Mouse (Mus musculus) kidney, embryonic 16.5 days (tissue): Measurements from ENCODE around the gene Sik3. TPM values are rescaled to one million over a fixed set of nuclear protein-coding genes. Genes with fewer than 3 reads are reported as not detected.
A peak's percentile ranks its signal among the peaks of the same experiment; 100 is the strongest.

Experiments
- ATAC-seq: fragments of 200-750 bp; cut with Nextera tagmentation; 2 replicates; pipeline ENCODE4 v1.8.0; 2017; ENCODE audit warnings: moderate TSS enrichment; ENCODE audit not compliant: low FRiP score, low TSS enrichment
- H3K27ac ChIP-seq: fragments of 300-500 bp; sonication (generic); 2 replicates; pipeline ENCODE4 v1.5.1; 2014; ENCODE audit warnings: low read length
- H3K27me3 ChIP-seq: fragments of 300-500 bp; sonication (generic); 2 replicates; pipeline ENCODE4 v1.6.1; 2014; ENCODE audit warnings: low read length, control low read depth, mixed read lengths; ENCODE audit not compliant: insufficient read depth
- H3K36me3 ChIP-seq: fragments of 300-500 bp; sonication (generic); 2 replicates; pipeline ENCODE4 v1.6.1; 2014; ENCODE audit warnings: low read length, control low read depth, mixed read lengths; ENCODE audit not compliant: insufficient read depth
- H3K4me1 ChIP-seq: fragments of 300-500 bp; sonication (generic); 2 replicates; pipeline ENCODE4 v1.6.1; 2014; ENCODE audit warnings: low read length, control low read depth, mixed read lengths; ENCODE audit not compliant: insufficient read depth
- H3K4me2 ChIP-seq: fragments of 300-500 bp; sonication (generic); replicated peaks from 2 replicates; pipeline ENCODE4 v1.6.1; 2014; ENCODE audit warnings: low read depth, low read length
- H3K4me3 ChIP-seq: fragments of 300-500 bp; sonication (generic); 2 replicates; pipeline ENCODE4 v1.5.1; 2014; ENCODE audit warnings: mild to moderate bottlenecking, low read length
- H3K9ac ChIP-seq: fragments of 300-500 bp; sonication (generic); replicated peaks from 2 replicates; pipeline ENCODE4 v1.6.1; 2014; ENCODE audit warnings: low read length
- H3K9me3 ChIP-seq: fragments of 300-500 bp; sonication (generic); 2 replicates; pipeline ENCODE4 v1.6.1; 2016; ENCODE audit warnings: low read length, control low read depth
- WGBS: fragments of 180-500 bp; shearing (Covaris S2); extraction: QIAGEN DNeasy Blood & Tissue Kit; methylation state at CpG from one replicate; pipeline ENCODE4 v1.1.7; 2014; 5-methylcytosine and 5-hydroxymethylcytosine counted together
- polyA plus RNA-seq: library from polyadenylated mRNA; unstranded; fragments of >200 nt; fragmentation: Nextera tagmentation; extraction: Ambion mirVana; gene quantifications from 2 replicates; pipeline ENCODE4 v1.2.1, GENCODE M21; 2015

The Sik3 gene
- polyA plus RNA-seq, 1 experiment from 2014 or later: 5.2 TPM

DNA sequence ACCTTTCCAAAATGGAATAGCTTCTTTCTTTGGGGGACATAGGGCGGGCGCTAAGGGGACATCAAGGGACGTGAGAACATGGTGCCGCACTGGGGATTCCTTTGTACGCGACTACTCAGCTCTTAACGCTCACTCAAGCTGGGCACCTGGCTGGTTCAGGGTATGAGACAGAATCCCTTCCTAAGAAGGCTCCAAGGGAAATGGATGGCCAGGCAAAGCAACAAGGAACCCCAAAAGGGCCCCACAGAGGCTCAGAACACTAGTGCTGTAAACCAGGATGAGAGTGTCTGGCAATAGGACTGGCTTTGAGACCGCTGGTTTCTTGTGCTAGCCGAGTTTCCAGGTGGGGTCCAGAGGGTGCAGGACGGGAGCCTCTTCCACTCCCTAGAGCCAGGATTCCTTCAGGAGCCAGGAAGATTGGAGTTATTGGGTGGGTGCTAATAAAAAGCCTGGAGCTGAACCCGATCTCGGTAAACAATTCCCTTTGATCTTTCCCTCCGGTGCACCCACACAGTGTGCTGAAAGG is 217.9 kb downstream of the Sik3 start:
- Histone ChIP-seq H3K4me1 (peaks cover 9% of the 10 kb centered on the region), H3K27ac (no peak overlapping the region), H3K9ac (peak overlapping the region; percentile 70), H3K9me3 (no peaks in the 10 kb centered on the region), H3K36me3 (no peaks in the 10 kb centered on the region), H3K4me2 (peak overlapping the region; percentile 84), H3K4me3 (peak overlapping the region; percentile 54), H3K27me3 (no peaks in the 10 kb centered on the region)
- WGBS: 7% methylated on average over 13 of the region's 13 CpGs
- peak; percentile 50; the same call in 1 of the 2 replicates for ATAC-seq

GRCm38 (mm10) chr9:46235196-46235595 is 222.6 kb downstream of the Sik3 start:
- whole genome bisulfite sequencing: 74% methylated on average over 6 of the region's 6 CpGs
- H3K36me3 ChIP-seq: no peaks in the 10 kb centered on the region
- H3K4me2 ChIP-seq: no peak overlapping the region
- peaks cover 7% of the 10 kb centered on the region for H3K4me1 ChIP-seq
- ATAC-seq: 0 out of 2 replicates have a peak, but pooled peaks have one; percentile 39
- H3K9me3 ChIP-seq: no peaks in the 10 kb centered on the region
- H3K9ac ChIP-seq: no peak overlapping the region
- no peak overlapping the region for H3K27ac ChIP-seq
- H3K4me3 ChIP-seq: no peak overlapping the region
- no peaks in the 10 kb centered on the region for H3K27me3 ChIP-seq

- peaks cover 5% of the 10 kb centered on the region for H3K4me1 ChIP-seq
- ATAC-seq: no peak
- H3K9ac ChIP-seq: no peak within 1 kb of the TSS
- H3K27ac ChIP-seq: no peak within 1 kb of the TSS
- H3K27me3 ChIP-seq: no peaks in the 10 kb centered on the region
- no peak within 1 kb of the TSS for H3K4me2 ChIP-seq
- no peak within 1 kb of the TSS for H3K4me3 ChIP-seq
- H3K36me3 ChIP-seq: no peaks in the 10 kb centered on the region
- no peaks in the 10 kb centered on the region for H3K9me3 ChIP-seq
These were observed 222.8 kb downstream of the Sik3 start, which contains the start of gene Apoc3 for GRCm38 (mm10) chr9:46235596-46235648. Gene Apoc3 (minus strand): TSS chr9:46235636.

GRCm38 (mm10) chr9:46235649-46236048 is 223.0 kb downstream of the Sik3 start:
- peaks cover 2% of the 10 kb centered on the region for H3K4me1 ChIP-seq
- no peaks in the 10 kb centered on the region for H3K9me3 ChIP-seq
- no peak overlapping the region for H3K9ac ChIP-seq
- no peak for ATAC-seq
- H3K27me3 ChIP-seq: no peaks in the 10 kb centered on the region
- no peak overlapping the region for H3K4me3 ChIP-seq
- no peak overlapping the region for H3K4me2 ChIP-seq
- H3K36me3 ChIP-seq: no peaks in the 10 kb centered on the region
- H3K27ac ChIP-seq: no peak overlapping the region
- whole genome bisulfite sequencing: 44% methylated on average over 4 of the region's 4 CpGs

GRCm38 (mm10) chr9:46238850-46239249 is 226.2 kb downstream of the Sik3 start:
- H3K27me3 ChIP-seq: no peaks in the 10 kb centered on the region
- 85% methylated on average over 7 of the region's 7 CpGs for WGBS
- no peak overlapping the region for H3K4me3 ChIP-seq
- H3K4me1 ChIP-seq: no peaks in the 10 kb centered on the region
- H3K4me2 ChIP-seq: no peak overlapping the region
- no peak for ATAC-seq
- H3K27ac ChIP-seq: no peak overlapping the region
- H3K9ac ChIP-seq: no peak overlapping the region
- no peaks in the 10 kb centered on the region for H3K9me3 ChIP-seq
- H3K36me3 ChIP-seq: no peaks in the 10 kb centered on the region

- 64% methylated on average over 7 of the region's 7 CpGs for whole genome bisulfite sequencing
- Histone ChIP-seq H3K27me3 (no peaks in the 10 kb centered on the region), H3K9ac (no peak within 1 kb of the TSS), H3K27ac (no peak within 1 kb of the TSS), H3K9me3 (no peaks in the 10 kb centered on the region), H3K4me3 (no peak within 1 kb of the TSS), H3K4me2 (no peak within 1 kb of the TSS), H3K36me3 (no peaks in the 10 kb centered on the region), H3K4me1 (no peaks in the 10 kb centered on the region)
- no peak for ATAC-seq
These were observed 228.0 kb downstream of the Sik3 start, which contains the start of gene Apoa4 for GRCm38 (mm10) chr9:46240526-46241153. Gene Apoa4 (plus strand): TSS chr9:46240696.

GRCm38 (mm10) chr9:46241818-46242217 is 229.2 kb downstream of the Sik3 start:
- Histone ChIP-seq H3K36me3 (no peaks in the 10 kb centered on the region), H3K4me2 (no peak overlapping the region), H3K9me3 (no peaks in the 10 kb centered on the region), H3K4me1 (no peaks in the 10 kb centered on the region), H3K27me3 (no peaks in the 10 kb centered on the region), H3K9ac (no peak overlapping the region), H3K4me3 (no peak overlapping the region), H3K27ac (no peak overlapping the region)
- ATAC-seq: no peak
- 68% methylated on average over 2 of the region's 2 CpGs for WGBS

DNA sequence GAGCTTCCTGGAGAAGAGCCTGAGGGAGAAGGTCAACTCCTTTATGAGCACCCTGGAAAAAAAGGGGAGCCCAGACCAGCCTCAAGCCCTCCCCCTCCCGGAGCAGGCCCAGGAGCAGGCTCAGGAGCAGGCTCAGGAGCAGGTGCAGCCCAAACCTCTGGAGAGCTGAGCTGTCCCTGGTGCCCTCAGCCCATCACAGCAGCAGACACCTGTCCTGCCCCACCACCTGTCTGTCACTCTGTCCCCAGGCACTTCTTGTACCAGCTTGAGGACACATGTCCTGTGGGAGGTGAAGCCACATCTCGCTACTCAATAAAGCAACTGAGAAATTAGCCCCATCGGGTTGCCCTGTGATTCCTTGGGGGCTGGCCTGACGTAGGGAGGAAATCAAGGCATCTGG is 230.5 kb downstream of the Sik3 start:
- Histone ChIP-seq H3K9ac (no peak overlapping the region), H3K27ac (no peak overlapping the region), H3K36me3 (no peaks in the 10 kb centered on the region), H3K4me1 (no peaks in the 10 kb centered on the region), H3K9me3 (no peaks in the 10 kb centered on the region), H3K27me3 (no peaks in the 10 kb centered on the region), H3K4me3 (no peak overlapping the region), H3K4me2 (no peak overlapping the region)
- WGBS: 50% methylated on average over 4 of the region's 4 CpGs
- no peak for ATAC-seq

DNA sequence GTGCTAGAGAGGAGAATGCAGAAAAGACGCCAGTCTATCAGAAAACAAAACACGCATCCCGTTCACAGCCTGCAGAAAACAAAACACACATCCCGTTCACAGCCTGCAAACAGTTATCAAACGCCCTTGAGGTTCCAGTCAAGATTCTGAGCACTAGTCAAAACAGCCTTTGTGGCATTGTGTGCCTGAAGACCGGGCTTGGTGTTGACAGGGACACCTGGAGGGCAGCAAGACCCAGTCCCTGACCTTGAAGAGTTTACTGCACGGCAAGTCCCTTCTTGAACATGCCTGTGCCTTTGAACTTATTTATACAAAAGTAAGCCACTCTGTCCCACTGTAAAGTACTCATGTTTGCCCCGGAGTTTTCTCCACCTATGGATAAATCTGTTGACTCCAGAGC is 231.0 kb downstream of the Sik3 start:
- no peaks in the 10 kb centered on the region for H3K4me1 ChIP-seq
- H3K4me2 ChIP-seq: no peak overlapping the region
- H3K9ac ChIP-seq: no peak overlapping the region
- no peaks in the 10 kb centered on the region for H3K27me3 ChIP-seq
- H3K9me3 ChIP-seq: no peaks in the 10 kb centered on the region
- H3K4me3 ChIP-seq: no peak overlapping the region
- ATAC-seq: no peak
- H3K27ac ChIP-seq: no peak overlapping the region
- WGBS: 49% methylated on average over 8 of the region's 8 CpGs
- H3K36me3 ChIP-seq: no peaks in the 10 kb centered on the region

- H3K27me3 ChIP-seq: no peaks in the 10 kb centered on the region
- no peaks in the 10 kb centered on the region for H3K9me3 ChIP-seq
- no peaks in the 10 kb centered on the region for H3K4me1 ChIP-seq
- ATAC-seq: 0 out of 2 replicates have a peak, but pooled peaks have one; percentile 82
- no peak overlapping the region for H3K4me3 ChIP-seq
- no peak overlapping the region for H3K9ac ChIP-seq
- 21% methylated on average over 11 of the region's 11 CpGs for WGBS
- no peak overlapping the region for H3K4me2 ChIP-seq
- H3K27ac ChIP-seq: no peak overlapping the region
- no peaks in the 10 kb centered on the region for H3K36me3 ChIP-seq
These were observed 234.2 kb downstream of the Sik3 start for GRCm38 (mm10) chr9:46246752-46247324.
